Mouse (Mus musculus): ENCODE results near the gene Psen2.

DNA sequence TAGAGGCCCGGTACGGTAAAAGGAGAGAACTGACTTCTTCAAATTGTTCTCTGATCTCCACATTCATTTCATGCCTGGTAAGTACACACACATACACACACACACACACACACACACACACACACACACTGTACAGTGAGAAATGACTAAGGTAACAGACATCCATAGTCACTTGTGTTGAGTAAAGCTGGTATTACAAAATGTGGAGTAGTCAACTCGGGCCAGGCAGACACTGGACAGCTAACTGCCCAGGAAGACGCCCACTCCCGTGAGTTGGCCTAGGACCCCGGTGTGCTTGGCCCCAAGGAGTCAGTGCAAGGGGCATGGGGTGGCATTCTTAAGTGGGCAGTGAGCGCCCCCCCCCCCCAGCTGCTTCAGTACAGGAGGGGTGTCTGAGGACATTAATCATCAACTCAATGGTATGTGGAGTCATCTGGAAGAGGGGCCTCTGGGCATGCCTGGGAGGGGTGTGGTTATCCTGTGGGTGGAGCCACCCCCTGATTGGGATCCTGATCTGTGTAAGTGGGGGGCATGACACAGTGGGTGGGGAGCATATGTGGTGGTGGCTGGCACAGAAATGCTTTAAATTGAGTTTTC lies 25.7 kb upstream of the Psen2 start:
- TF ChIP-seq CTCF (IDR thresholded peaks at IDR 0.05; ENCODE audit: insufficient read depth, low read depth, low read length) (no peak), POLR2A (IDR thresholded peaks at IDR 0.05; ENCODE audit: insufficient read depth, low read depth, low read length) (no peak)

All from olfactory bulb, adult 2 months (tissue).